ENCODE assay signal across 8 mouse cellular contexts in genomic region chr12:27341130-27341870, GRCm38 (mm10). TPM values are rescaled to one million over a fixed set of nuclear protein-coding genes. Genes with fewer than 3 reads are reported as not detected.
DNase-seq lines count a peak whose midpoint lies in the region; ATAC-seq and TF ChIP-seq lines count a peak whose summit lies in the region.

No protein-coding gene starts in this region.

- H3ac ChIP-seq in C2C12 (ENCODE audit: control insufficient read depth, insufficient read length, low read depth), result peak overlapping the region; percentile 94

- no peaks in the 10 kb centered on the region for H3K27me3 ChIP-seq in C2C12 (ENCODE audit: control insufficient read depth, insufficient read depth, insufficient read length)
- H3K27me3 ChIP-seq in forebrain, embryonic 15.5 days, result no peaks in the 10 kb centered on the region
- H3K27me3 ChIP-seq in hindbrain, postnatal 0 days (ENCODE audit: insufficient read depth, low read length), result no peaks in the 10 kb centered on the region
- no peaks in the 10 kb centered on the region for H3K27me3 ChIP-seq in midbrain, embryonic 14.5 days (ENCODE audit: control insufficient read depth, insufficient read depth, low read length)
- no peaks in the 10 kb centered on the region for H3K27me3 ChIP-seq in testis, adult 2 months (ENCODE audit: control insufficient read depth, insufficient read depth, low read length)

- DNase-seq in adrenal gland, postnatal 14 days, result peak; percentile 25
- DNase-seq in hindbrain, postnatal 0 days (ENCODE audit: low spot score), result peak; percentile 78
- DNase-seq in left cerebral cortex, postnatal 36 days (ENCODE audit: low spot score in 2 of 2), result peak; percentile 69 to 73
- DNase-seq in midbrain, embryonic 14.5 days, result peak; percentile 82
- no peak for DNase-seq in T-cell, adult 2 months (ENCODE audit: low spot score)

- peaks cover 51% of the 10 kb centered on the region for H3K79me3 ChIP-seq in C2C12 (ENCODE audit: low read depth)

- peak overlapping the region; percentile 68 for H3K4me3 ChIP-seq in C2C12 (ENCODE audit: insufficient read depth, poor library complexity, severe bottlenecking)
- H3K4me3 ChIP-seq in forebrain, embryonic 15.5 days, result peak overlapping the region; percentile 96
- peak overlapping the region; percentile 97 for H3K4me3 ChIP-seq in hindbrain, postnatal 0 days (ENCODE audit: low read length)
- peak overlapping the region; percentile 100 for H3K4me3 ChIP-seq in midbrain, embryonic 14.5 days (replicated peaks; ENCODE audit: low read depth, low read length)
- peak overlapping the region; percentile 67 for H3K4me3 ChIP-seq in testis, adult 2 months (ENCODE audit: control insufficient read depth, low read depth, low read length)

- peaks cover 60% of the 10 kb centered on the region for H3K79me2 ChIP-seq in C2C12 (ENCODE audit: control insufficient read depth, insufficient read depth)

- H3K9ac ChIP-seq in forebrain, embryonic 15.5 days (replicated peaks), result peak overlapping the region; percentile 100
- peak overlapping the region; percentile 94 for H3K9ac ChIP-seq in hindbrain, postnatal 0 days (replicated peaks; ENCODE audit: low read length)
- peak overlapping the region; percentile 100 for H3K9ac ChIP-seq in midbrain, embryonic 14.5 days (replicated peaks; ENCODE audit: low read length)

- intact Hi-C loops in left cerebral cortex, postnatal 36 days (cut with DNase I), result loop anchor here (5.0 to 10.0 kb wide), 5 partner anchors 184 to 906 kb away; no protein-coding TSS in a partner anchor

- H3K4me2 ChIP-seq in forebrain, embryonic 15.5 days (replicated peaks), result peak overlapping the region; percentile 29
- peak overlapping the region; percentile 72 for H3K4me2 ChIP-seq in hindbrain, postnatal 0 days (ENCODE audit: low read depth, low read length)
- H3K4me2 ChIP-seq in midbrain, embryonic 14.5 days (ENCODE audit: low read length), result peak overlapping the region; percentile 42

- TF ChIP-seq POLR2A in testis, adult 2 months (IDR thresholded peaks at IDR 0.05; ENCODE audit: control insufficient read depth, low read depth, low read length), result no peak

- no peaks in the 10 kb centered on the region for H3K9me3 ChIP-seq in forebrain, embryonic 15.5 days
- no peaks in the 10 kb centered on the region for H3K9me3 ChIP-seq in hindbrain, postnatal 0 days (ENCODE audit: low read length)
- no peaks in the 10 kb centered on the region for H3K9me3 ChIP-seq in midbrain, embryonic 14.5 days (ENCODE audit: control insufficient read depth, low read length)

- H3K4me1 ChIP-seq in forebrain, embryonic 15.5 days, result peaks cover 14% of the 10 kb centered on the region
- H3K4me1 ChIP-seq in hindbrain, postnatal 0 days (ENCODE audit: insufficient read depth, low read length), result peaks cover 9% of the 10 kb centered on the region
- H3K4me1 ChIP-seq in midbrain, embryonic 14.5 days (ENCODE audit: control insufficient read depth, insufficient read depth, low read length), result peaks cover 10% of the 10 kb centered on the region; the same call in 1 of the 2 replicates
- H3K4me1 ChIP-seq in testis, adult 2 months (ENCODE audit: control insufficient read depth, insufficient read depth, low read length), result peaks cover 24% of the 10 kb centered on the region

- H3K36me3 ChIP-seq in C2C12 (ENCODE audit: control insufficient read depth, insufficient read depth), result peaks cover 12% of the 10 kb centered on the region
- H3K36me3 ChIP-seq in forebrain, embryonic 15.5 days, result 0 out of 2 replicates have a peak, but pooled peaks cover 1% of the 10 kb centered on the region
- no peaks in the 10 kb centered on the region for H3K36me3 ChIP-seq in hindbrain, postnatal 0 days (ENCODE audit: insufficient read depth, low read length)
- peaks cover 28% of the 10 kb centered on the region for H3K36me3 ChIP-seq in midbrain, embryonic 14.5 days (ENCODE audit: control insufficient read depth, insufficient read depth, low read length)
- no peaks in the 10 kb centered on the region for H3K36me3 ChIP-seq in testis, adult 2 months (ENCODE audit: control insufficient read depth, insufficient read depth, low read length)

- peak overlapping the region; percentile 100 for H3K27ac ChIP-seq in forebrain, embryonic 15.5 days (replicated peaks)
- H3K27ac ChIP-seq in hindbrain, postnatal 0 days, result peak overlapping the region; percentile 97
- H3K27ac ChIP-seq in midbrain, embryonic 14.5 days (replicated peaks; ENCODE audit: low read depth, low read length), result peak overlapping the region; percentile 100
- H3K27ac ChIP-seq in testis, adult 2 months (ENCODE audit: control insufficient read depth, insufficient read depth, low read depth, low read length), result no peak overlapping the region

- ATAC-seq in forebrain, embryonic 15.5 days (replicated peaks), result no peak
- no peak for ATAC-seq in hindbrain, postnatal 0 days
- no peak for ATAC-seq in midbrain, embryonic 14.5 days (ENCODE audit: low FRiP score, low TSS enrichment)

- no peak for TF ChIP-seq CTCF in C2C12 (IDR thresholded peaks at IDR 0.05; ENCODE audit: control insufficient read depth, insufficient read depth, insufficient read length)
- TF ChIP-seq CTCF in hindbrain, postnatal 0 days (IDR thresholded peaks at IDR 0.05; ENCODE audit: low read depth), result no peak
- no peak for TF ChIP-seq CTCF in testis, adult 2 months (IDR thresholded peaks at IDR 0.05; ENCODE audit: control insufficient read depth, insufficient read depth, insufficient replicate concordance, low read depth, low read length)

- under 1% methylated on average over 80 of the region's 80 CpGs for WGBS in forebrain, embryonic 15.5 days
- WGBS in hindbrain, postnatal 0 days, result 1% methylated on average over 68 of the region's 80 CpGs
- under 1% methylated on average over 80 of the region's 80 CpGs for WGBS in midbrain, embryonic 14.5 days

TF ChIP-seq in C2C12, 6 proteins besides CTCF, POLR2A, EP300 and RAD21:
- TF ChIP-seq FOSL1 (IDR thresholded peaks at IDR 0.05; ENCODE audit: insufficient read depth, low read length, poor library complexity, severe bottlenecking) (no peak), MYOD1 (IDR thresholded peaks at IDR 0.05; ENCODE audit: control insufficient read depth, insufficient read length, low read depth) (no peak), CEBPB (IDR thresholded peaks at IDR 0.05; ENCODE audit: low read depth) (no peak), MYOG (IDR thresholded peaks at IDR 0.05; ENCODE audit: control insufficient read depth, extremely low read depth, insufficient read length) (no peak), MAX (IDR thresholded peaks at IDR 0.05) (no peak), USF1 (IDR thresholded peaks at IDR 0.05; ENCODE audit: low read depth) (no peak)

RNA-seq across cellular contexts. Expression of gene Sox11, which starts 1.1 kb away (rescaled TPM):
- 7.0 TPM for polyA plus RNA-seq in C2C12 (2012; fragmentation: generic; extraction: Trizol)
- total RNA-seq in adrenal gland, postnatal 14 days (2021), result 0.74 and 1.0 TPM in 2 replicates
- 1,052 and 1,056 TPM in 2 replicates for polyA plus RNA-seq in forebrain, embryonic 15.5 days (2015; fragmentation: Nextera tagmentation; extraction: Ambion mirVana)
- 95.5 and 101 TPM in 2 replicates for total RNA-seq in hindbrain, postnatal 0 days (2014; rRNA removed)
- 92.9 and 97.8 TPM in 2 replicates for polyA plus RNA-seq in hindbrain, postnatal 0 days (2015; fragmentation: Nextera tagmentation; extraction: Ambion mirVana)
- total RNA-seq in left cerebral cortex, postnatal 36 days (2021), result 10 to 100 TPM; 11.0 to 19.4 TPM
- polyA plus RNA-seq in midbrain, embryonic 14.5 days (2014; fragmentation: Nextera tagmentation; extraction: Ambion mirVana), result 615 and 827 TPM in 2 replicates
- polyA plus RNA-seq in testis, adult 2 months (2012; rRNA removed), result 0.20 and 0.21 TPM in 2 replicates

Comparison
In these comparisons a context has a peak if more than half of its experiments do, and no peak if none do; other contexts are left out.
1. RNA of gene Sox11, which starts 1.1 kb away (polyA plus RNA-seq): 1,052 to 1,056 TPM in forebrain, embryonic 15.5 days, 615 to 827 TPM in midbrain, embryonic 14.5 days and 92.9 to 97.8 TPM in hindbrain, postnatal 0 days; 7.0 TPM in C2C12 (single experiment) and 0.20 to 0.21 TPM in testis, adult 2 months; every median in the first group is over 10 times any median in the second.
2. Peak in every context shown above with its lines, with median percentiles within 50 percentile points of each other: H3K4me3 ChIP-seq, H3K4me2 ChIP-seq and H3K9ac ChIP-seq.